Mouse (Mus musculus): Measurements from ENCODE around the gene Cdh26. TPM values are rescaled to one million over a fixed set of nuclear protein-coding genes. Genes with fewer than 3 reads are reported as not detected.

Gene Cdh26
- polyA plus RNA-seq (2012), result not detected in 2 replicates

DNA sequence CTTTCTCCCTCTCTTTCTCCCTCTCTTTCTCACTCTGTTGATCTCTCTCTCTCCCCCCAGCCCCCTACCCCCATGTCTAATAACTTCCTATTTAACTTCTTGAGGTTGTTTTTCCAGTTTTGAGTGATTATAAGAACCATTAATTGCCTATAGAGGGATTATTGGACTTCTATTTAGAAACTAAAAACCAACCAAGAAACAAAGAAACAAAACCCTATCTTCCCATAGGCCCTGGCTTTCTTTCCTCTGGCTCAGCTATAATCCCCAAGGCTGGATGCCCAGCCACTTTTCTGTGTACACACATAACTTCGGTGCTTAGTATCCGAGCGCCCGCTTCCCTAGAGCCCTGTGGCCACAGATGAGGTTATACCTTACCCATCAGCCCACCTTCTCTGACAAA is at the start of gene Cdh26:
Gene Cdh26 (plus strand): TSS at position 301 of the 400 bp plus-strand sequence.

DNA sequence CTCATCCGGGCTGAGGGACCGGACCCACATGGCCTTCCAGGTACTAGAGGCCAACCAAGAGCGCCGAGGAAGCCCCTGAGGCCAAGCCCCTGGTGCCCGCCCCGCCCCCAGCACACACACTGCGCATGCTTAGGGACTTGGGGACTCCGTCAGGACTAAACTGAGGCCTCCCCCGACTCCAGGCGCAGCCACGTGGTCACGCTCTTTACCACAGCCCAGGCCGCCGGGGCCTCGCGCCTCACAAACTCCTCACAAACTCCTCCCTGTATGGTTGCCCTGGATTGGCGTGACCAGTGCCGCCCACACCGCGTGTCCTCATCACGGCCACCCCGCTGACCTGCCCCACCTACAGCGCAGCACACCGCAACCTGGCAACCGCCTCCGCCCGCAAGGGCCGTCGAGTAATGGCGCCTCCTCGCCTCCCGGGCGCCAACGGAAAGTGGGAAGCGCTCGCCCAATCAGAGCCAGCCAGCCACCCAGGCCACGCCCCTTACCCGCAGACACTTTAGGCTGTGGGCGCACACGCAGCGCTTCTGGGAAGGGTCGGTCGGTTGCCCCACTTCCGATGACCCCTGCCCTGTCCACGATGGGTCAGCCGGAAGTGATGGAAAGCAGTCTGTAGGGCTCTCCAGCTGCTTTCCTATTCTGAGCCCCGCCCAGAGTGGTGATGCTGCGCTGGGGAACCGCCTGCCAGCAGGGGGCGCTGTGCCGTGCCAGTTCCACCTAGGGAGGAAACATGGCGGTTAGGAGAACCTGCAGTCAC is 23.1 kb upstream of the Cdh26 start, which contains the start of gene Sycp2:
Gene Sycp2 (minus strand): TSS at position 633 of the 763 bp plus-strand sequence.

DNA sequence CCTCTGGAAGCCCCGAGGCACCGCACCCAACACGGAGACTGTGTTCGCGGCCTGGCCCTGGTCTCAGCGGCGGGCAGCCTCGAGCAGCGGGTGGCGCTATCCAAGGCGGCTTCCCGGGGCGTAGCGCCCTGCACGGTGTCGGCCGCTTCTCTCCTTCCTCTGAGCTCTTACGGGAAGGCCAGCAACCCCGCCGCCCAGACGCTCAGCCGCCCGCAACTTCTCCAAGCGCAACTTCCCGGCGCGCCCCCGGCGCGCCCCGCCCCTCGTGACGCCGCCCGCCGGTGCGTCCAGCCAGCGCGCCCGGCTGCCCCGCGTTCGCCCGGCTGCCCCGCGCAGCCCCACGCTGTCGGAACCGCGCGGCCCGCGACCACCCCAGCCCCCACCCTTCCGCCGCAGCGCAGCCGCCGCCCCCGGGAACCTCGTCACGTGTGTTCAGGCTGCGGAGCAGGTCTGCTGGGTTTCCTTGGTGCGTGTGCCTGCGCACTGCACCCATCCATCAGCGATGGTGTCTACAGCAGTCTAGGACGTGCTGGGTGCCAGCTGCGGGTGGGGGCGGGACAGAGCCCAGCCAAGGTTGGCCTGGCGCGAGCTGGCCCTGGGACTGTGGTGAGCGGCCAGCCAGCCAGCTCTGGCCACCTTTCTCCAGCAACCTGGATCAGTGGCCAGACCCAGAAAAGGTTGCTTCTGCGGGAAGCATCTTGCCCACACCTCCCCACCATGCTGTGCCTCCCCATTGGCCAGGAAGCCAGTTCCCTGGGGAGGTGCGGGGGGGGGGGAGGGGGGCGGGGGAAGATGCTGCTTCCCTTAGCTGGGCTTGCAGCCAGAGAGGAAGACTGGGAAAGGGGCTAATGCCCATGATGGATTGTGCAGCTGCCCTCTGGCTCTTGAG is 15.8 kb upstream of the Cdh26 start, which contains the start of the genes Ppp1r3d and Fam217b:
Gene Ppp1r3d (minus strand): TSS at position 212 of the 889 bp plus-strand sequence.
Gene Fam217b (plus strand): TSS at position 264 of the 889 bp plus-strand sequence.

Other genes with a start within 250 kb of the Cdh26 start
- gene Sycp2, start 22.8 kb upstream of the Cdh26 start, polyA plus RNA-seq (2012), result not detected in 2 replicates
- gene Ppp1r3d, start 16.1 kb upstream of the Cdh26 start, polyA plus RNA-seq (2012), result 4.5 and 5.1 TPM in 2 replicates
- gene Fam217b, start 16.0 kb upstream of the Cdh26 start, polyA plus RNA-seq (2012), result 4.4 and 4.5 TPM in 2 replicates

Data from megakaryocyte-erythroid progenitor cell, adult 5 weeks (primary cell).